Mouse (Mus musculus): Measurements from ENCODE around the gene Depdc5.
A peak's percentile ranks its signal among the peaks of the same experiment; 100 is the strongest.
"Not testable (repeated sequence)": the region's sequence is repeated elsewhere in the genome, so short reads cannot be mapped to it uniquely, and the experiment has no call there.

Gene Depdc5

DNA sequence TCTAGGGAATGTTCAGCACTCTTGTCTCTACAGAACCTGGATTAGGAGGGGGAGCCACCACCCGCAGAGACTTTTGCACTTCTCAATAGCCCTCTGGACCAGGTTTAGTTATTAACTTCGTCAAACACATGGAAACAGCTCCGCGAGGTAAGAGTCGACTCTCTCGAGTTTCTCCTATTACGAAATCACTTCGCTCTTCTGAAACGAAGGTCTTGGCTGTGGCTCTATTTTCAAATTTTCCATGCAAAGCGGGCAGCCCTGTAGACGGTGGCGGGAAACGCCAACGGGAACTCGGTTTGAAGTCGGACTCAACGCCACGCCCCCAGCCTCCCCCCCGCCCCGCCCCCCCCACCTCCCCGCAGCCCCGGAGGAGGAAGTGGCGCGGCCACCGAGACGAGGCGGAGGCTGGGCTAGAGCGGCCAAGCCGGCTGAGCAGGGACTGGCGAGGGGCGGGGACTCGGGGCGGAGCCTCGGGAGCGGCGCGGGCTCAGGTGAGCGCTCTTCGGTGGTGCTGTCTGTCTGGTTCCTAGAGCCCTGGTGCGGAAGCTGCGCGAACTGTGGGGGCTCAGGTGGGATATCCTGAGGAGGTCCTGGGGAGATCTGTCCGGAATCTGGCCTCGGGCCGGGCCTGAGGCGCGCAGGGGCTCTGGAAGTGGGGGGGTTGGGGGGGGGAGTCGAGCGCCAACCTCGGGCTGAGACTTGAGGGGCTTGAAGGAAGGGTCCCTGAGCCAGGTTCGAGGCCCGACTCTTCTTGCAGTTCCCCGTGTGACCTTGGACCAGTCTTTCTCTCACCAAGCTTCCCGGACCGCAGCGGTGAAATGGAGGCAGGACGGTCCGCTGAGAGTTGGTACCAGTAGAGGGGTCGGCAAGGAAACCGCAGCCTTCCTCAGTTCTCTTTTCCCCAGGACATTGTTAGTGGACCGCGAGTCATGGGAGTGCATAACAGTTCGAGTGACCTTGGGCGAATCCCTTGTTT lies at the start of gene Depdc5:
Gene Depdc5, plus strand, starts transcription at position 449 of the 976 bp plus-strand sequence.
- no peaks in the 10 kb centered on the region for H3K27me3 ChIP-seq (ENCODE audit: control insufficient read depth, insufficient read depth, low read length, poor library complexity, severe bottlenecking)
- H3K36me3 ChIP-seq (ENCODE audit: control insufficient read depth, insufficient read depth, low read length, poor library complexity, severe bottlenecking) = peaks cover 3% of the 10 kb centered on the region; the same call in 1 of the 2 replicates
- DNase-seq (ENCODE audit: low read depth, low spot score) = peak; percentile 97

DNA sequence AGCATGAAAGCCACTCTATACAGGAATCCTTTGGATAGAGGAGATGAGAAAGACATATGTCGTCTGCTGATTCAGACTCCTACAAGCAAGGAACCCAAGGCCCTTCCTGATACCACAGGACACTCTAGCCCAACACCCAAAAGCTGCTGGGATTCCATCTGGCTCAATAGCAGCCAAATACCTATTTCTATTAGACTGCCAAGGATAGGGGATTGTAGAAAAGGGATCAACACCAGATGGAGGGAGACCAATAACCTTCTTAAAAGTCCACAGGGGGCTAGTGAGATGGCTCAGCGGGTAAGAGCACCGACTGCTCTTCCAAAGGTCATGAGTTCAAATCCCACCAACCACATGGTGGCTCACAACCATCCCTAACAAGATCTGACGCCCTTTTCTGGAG lies 48.1 kb upstream of the Depdc5 start:
- no peaks in the 10 kb centered on the region for H3K27me3 ChIP-seq (ENCODE audit: control insufficient read depth, insufficient read depth, low read length, poor library complexity, severe bottlenecking)
- no peak for DNase-seq (ENCODE audit: low read depth, low spot score)
- peaks cover 25% of the 10 kb centered on the region for H3K36me3 ChIP-seq (ENCODE audit: control insufficient read depth, insufficient read depth, low read length, poor library complexity, severe bottlenecking)

DNA sequence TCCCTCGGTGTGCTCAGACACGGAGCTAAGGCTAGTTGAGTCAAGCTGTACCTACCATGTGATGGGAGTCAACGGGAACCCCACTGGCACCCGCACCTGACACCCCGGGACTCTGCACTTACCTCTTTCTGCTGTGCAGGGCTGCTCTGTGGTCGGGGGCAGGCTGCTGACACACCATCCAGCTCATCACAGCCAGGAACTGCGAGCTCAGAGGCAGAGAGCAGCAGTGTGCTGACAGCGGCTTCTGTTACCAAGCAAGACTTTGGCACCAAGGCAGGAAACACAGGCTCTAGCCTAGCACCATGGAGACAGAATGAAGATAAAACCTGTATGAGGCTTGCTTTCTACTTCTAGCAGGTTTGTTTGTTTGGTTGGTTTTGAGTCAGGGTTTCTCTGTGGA lies 43.0 kb upstream of the Depdc5 start:
- Histone ChIP-seq H3K27me3 (ENCODE audit: control insufficient read depth, insufficient read depth, low read length, poor library complexity, severe bottlenecking) (no peaks in the 10 kb centered on the region), H3K36me3 (ENCODE audit: control insufficient read depth, insufficient read depth, low read length, poor library complexity, severe bottlenecking) (peaks cover 23% of the 10 kb centered on the region)
- no peak for DNase-seq (ENCODE audit: low read depth, low spot score)

DNA sequence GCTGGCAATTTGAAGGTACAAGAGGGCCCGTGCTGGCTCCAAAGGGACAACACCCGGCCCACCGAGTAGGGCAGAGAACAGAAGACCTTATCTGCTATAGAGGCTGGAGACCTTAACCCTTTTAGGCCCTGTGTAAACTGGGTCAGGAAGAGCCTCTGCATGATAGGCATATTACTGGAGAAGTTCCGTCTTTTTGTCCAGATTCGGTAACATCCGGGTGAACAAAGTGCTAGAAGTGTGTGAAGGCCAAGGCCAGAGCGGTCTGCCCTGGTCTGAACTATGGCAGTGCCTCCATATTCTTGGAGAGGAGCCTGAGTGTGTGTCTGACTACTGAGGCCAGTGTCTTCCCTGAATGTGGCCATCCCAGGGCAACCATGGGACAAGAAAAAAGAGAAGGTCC lies 36.5 kb upstream of the Depdc5 start, which contains the start of gene Gm20671:
Gene Gm20671, minus strand, starts transcription at position 101 of the 400 bp plus-strand sequence.
- Histone ChIP-seq H3K36me3 (ENCODE audit: control insufficient read depth, insufficient read depth, low read length, poor library complexity, severe bottlenecking) (peaks cover 5% of the 10 kb centered on the region), H3K27me3 (ENCODE audit: control insufficient read depth, insufficient read depth, low read length, poor library complexity, severe bottlenecking) (no peaks in the 10 kb centered on the region)
- DNase-seq (ENCODE audit: low read depth, low spot score) = no peak

DNA sequence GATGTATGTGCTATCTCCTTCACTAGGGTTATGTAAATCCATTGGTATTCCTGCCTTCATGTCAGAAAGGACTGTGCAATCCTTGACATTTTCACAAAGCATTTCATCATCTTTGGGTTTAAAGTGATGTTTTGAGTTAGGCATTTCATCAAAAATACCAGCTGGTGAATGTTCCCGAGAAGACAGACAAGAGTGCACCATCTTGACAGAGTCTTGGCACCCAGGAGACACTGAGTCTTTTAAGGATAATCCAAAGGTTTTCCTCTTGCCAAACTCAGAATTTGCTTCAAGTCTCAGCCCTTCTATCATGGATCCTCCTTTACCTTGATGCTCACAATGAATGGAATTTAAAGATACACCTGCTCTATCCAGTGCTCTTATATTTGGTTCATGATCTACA lies 34.7 kb upstream of the Depdc5 start:
- DNase-seq (ENCODE audit: low read depth, low spot score); H3K36me3 ChIP-seq (ENCODE audit: control insufficient read depth, insufficient read depth, low read length, poor library complexity, severe bottlenecking); H3K27me3 ChIP-seq (ENCODE audit: control insufficient read depth, insufficient read depth, low read length, poor library complexity, severe bottlenecking): not testable (repeated sequence)

DNA sequence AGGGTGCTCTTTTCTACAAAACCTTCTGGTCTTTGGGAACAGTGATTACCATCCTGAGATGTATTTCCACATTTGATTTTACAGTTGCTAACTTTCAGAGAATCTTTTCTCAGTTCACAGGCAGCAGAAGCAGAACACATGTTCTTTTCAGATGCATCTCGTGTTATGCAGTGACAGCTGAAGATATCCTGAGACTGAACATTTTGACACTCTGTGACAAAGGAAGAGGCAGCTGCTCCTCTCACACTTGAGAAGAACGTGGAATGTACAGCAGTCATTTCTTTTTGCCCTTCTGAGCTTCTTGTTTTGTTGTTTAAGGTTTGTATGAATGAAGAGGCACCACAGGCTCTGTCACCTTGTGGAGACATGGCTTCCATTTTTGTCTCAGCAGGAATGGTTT lies 33.4 kb upstream of the Depdc5 start:
- DNase-seq (ENCODE audit: low read depth, low spot score) = no peak
- Histone ChIP-seq H3K36me3 (ENCODE audit: control insufficient read depth, insufficient read depth, low read length, poor library complexity, severe bottlenecking) (peaks cover 4% of the 10 kb centered on the region), H3K27me3 (ENCODE audit: control insufficient read depth, insufficient read depth, low read length, poor library complexity, severe bottlenecking) (no peaks in the 10 kb centered on the region)

DNA sequence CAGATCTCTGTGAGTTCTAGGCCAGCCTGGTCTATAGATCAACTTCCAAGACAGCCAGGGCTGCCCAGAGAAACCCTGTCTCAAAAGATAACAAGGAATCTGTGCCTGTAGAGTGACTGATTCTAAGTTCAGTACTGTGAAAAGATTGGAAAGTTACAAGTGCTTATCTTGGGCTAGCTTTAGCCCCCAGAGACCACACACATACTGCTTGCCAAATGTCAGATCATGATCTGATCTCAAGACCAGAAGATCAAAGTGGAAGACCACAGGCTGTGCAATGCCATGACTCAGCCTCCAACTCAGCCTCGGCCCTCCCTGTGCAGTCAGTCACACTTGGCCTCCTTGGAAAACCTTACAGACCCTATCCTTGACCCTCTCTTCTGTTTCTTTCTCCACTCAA lies 29.0 kb upstream of the Depdc5 start:
- Histone ChIP-seq H3K36me3 (ENCODE audit: control insufficient read depth, insufficient read depth, low read length, poor library complexity, severe bottlenecking) (peaks cover 12% of the 10 kb centered on the region), H3K27me3 (ENCODE audit: control insufficient read depth, insufficient read depth, low read length, poor library complexity, severe bottlenecking) (no peaks in the 10 kb centered on the region)
- DNase-seq (ENCODE audit: low read depth, low spot score) = no peak

DNA sequence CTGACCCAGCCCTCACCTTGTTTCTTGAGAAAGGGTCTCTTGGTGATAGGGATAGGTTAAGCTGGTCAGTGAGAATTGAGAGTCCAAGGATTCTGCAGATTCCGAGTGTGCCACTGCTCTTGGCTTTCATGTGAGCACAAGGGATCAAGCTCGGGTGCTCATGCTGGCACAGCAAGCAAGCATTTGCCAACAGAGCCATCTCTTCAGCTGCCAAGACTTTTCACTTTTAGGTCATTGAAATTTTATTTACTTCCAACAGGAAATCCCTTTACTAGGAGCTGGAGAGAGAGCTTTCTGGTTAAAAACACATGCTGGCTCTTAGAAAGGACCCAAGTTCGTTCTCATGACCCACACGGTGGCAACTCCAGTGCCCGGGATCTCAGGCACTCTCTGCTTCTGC lies 26.5 kb upstream of the Depdc5 start:
- Histone ChIP-seq H3K27me3 (ENCODE audit: control insufficient read depth, insufficient read depth, low read length, poor library complexity, severe bottlenecking) (no peaks in the 10 kb centered on the region), H3K36me3 (ENCODE audit: control insufficient read depth, insufficient read depth, low read length, poor library complexity, severe bottlenecking) (peaks cover 14% of the 10 kb centered on the region)
- DNase-seq (ENCODE audit: low read depth, low spot score) = no peak

DNA sequence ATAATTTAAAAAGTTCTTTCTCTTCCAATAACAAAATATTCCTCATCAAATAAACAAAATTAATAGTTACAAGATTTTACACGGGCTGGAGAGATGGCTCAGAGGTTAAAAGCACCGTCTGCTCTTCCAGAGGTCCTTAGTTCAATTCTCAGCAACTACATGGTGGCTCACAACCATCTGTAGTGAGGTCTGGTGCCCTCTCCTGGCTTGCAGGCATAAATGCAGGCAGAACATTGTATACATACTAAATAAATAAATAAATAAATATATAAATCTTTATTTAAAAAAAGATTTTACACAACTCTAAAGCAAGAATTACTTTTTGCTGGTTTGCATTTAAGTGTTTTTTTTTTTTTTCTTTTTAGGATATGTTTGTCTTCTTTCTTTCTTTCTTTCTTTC lies 23.5 kb upstream of the Depdc5 start:
- DNase-seq (ENCODE audit: low read depth, low spot score) = no peak

DNA sequence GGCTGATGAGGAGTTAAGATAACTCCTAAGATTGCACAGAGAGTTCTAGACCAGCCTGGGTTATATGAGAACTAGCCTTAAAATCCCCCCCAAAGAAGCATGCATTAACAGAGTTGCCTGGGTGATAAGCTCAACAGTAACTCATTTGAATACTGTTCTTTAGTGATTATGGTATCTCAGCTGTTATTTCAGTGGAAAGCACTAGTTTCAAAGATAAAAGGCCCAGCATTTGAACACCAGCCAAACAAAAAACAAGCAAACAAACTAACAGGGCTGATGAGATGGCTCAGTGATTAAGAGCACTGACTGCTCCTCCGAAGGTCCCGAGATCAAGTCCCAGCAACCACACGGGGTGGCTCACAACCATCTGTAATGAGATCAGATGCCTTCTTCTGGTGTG lies 14.3 kb upstream of the Depdc5 start:
- Histone ChIP-seq H3K36me3 (ENCODE audit: control insufficient read depth, insufficient read depth, low read length, poor library complexity, severe bottlenecking) (peaks cover 6% of the 10 kb centered on the region), H3K27me3 (ENCODE audit: control insufficient read depth, insufficient read depth, low read length, poor library complexity, severe bottlenecking) (no peaks in the 10 kb centered on the region)
- no peak for DNase-seq (ENCODE audit: low read depth, low spot score)

More for the DNA sequence above, 23.5 kb upstream of the Depdc5 start:
- Histone ChIP-seq H3K36me3 (ENCODE audit: control insufficient read depth, insufficient read depth, low read length, poor library complexity, severe bottlenecking) (peaks cover 28% of the 10 kb centered on the region), H3K27me3 (ENCODE audit: control insufficient read depth, insufficient read depth, low read length, poor library complexity, severe bottlenecking) (no peaks in the 10 kb centered on the region)

DNA sequence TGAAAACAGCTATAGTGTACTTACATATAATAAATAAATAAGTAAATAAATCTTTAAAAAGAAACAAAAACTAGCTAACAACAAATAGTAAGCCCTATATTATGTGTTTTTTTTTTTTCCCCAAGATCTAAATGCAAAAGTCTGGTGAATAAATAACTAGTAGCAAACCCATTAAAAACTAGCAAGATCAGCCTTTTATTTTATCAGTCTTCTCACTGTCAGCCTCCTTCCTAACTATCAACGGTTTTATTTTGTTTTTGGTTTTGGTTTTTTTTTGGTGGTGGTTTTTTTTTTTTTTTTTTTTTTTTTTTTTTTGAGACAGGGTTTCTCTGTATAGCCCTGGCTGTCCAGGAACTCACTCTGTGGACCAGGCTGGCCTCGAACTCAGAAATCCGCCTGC lies 13.9 kb upstream of the Depdc5 start:
- not testable (repeated sequence) for H3K27me3 ChIP-seq (ENCODE audit: control insufficient read depth, insufficient read depth, low read length, poor library complexity, severe bottlenecking); H3K36me3 ChIP-seq (ENCODE audit: control insufficient read depth, insufficient read depth, low read length, poor library complexity, severe bottlenecking); DNase-seq (ENCODE audit: low read depth, low spot score)

DNA sequence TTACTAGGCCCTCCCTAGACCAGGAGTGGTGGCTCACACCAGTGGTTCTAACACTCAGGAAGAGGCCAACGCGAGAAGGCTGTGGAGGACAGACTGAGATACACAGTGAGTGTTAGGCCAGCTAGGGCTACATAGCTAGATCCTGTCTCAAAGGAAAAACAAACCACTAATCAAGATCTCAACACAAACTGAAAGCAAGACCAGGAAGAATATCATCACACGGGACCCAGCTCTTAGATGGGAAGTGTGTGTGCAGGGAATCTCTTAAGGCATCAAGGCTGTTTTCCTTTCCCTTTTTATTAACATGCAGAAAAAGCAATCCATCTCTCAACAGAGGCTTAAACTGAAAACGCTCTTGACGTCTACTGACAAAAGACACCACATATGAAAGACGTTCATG lies 11.5 kb upstream of the Depdc5 start:
- DNase-seq (ENCODE audit: low read depth, low spot score) = no peak
- Histone ChIP-seq H3K36me3 (ENCODE audit: control insufficient read depth, insufficient read depth, low read length, poor library complexity, severe bottlenecking) (no peaks in the 10 kb centered on the region), H3K27me3 (ENCODE audit: control insufficient read depth, insufficient read depth, low read length, poor library complexity, severe bottlenecking) (no peaks in the 10 kb centered on the region)

DNA sequence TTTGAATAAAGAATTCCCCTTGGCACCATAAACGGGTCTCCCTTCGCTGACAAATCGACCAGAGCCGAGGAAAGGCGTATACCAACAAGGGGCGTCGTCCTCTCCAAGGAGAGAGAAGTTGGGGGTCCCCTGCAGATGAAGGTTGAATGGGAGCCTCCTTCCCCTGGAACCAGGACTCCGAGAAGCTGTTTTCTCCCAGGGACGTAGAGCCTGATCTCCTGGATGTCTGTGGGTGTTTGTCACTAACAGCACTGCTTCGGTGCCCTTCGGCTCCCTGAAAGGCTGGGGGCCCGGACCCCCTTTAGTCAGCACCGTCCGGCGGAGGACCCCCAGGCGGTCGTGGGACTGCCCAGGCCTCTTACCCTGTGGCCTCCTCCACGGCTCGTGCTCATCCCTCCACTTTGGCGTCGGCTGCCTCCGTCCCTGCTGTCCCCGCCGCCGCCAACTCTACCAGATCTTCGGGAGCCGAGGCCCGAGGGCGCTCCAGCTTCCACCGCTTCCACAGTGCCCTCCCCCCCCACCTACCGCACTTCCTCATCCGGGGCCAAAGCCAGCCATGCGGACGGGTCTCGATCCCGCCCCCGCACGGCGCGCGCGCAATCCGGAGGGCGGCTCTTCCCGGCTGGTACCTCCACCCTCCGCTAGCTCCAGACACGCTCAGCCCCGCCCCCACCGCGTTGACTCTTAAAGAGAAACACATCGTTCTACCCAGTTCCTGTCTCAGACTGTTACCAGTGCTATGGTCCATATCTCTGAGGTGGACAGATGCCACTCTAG lies 9.6 kb upstream of the Depdc5 start, which contains the start of gene Prr14l:
Gene Prr14l, minus strand, starts transcription at position 526 of the 777 bp plus-strand sequence.
- peak; percentile 98 for DNase-seq (ENCODE audit: low read depth, low spot score)
- H3K36me3 ChIP-seq (ENCODE audit: control insufficient read depth, insufficient read depth, low read length, poor library complexity, severe bottlenecking) = no peaks in the 10 kb centered on the region
- H3K27me3 ChIP-seq (ENCODE audit: control insufficient read depth, insufficient read depth, low read length, poor library complexity, severe bottlenecking) = no peaks in the 10 kb centered on the region

DNA sequence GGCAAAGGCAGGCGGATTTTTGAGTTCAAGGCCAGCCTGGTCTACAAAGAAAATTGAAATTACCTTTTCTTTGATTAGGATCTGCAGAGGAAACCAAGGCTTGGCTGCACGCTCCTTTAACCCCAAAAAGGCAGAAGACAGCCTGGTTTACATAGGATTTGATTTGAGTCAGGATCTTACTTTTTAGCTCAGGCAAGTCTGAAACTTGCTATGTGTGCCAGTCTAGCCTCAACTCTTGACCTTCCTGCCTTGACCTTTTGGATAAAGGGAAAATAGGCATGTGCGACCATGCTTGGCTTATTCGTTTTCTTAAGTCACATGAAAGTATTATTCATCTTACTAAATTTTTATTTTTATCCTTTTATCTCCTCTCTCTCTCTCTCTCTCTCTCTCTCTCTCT lies 8.7 kb upstream of the Depdc5 start:
- DNase-seq (ENCODE audit: low read depth, low spot score) = no peak
- Histone ChIP-seq H3K36me3 (ENCODE audit: control insufficient read depth, insufficient read depth, low read length, poor library complexity, severe bottlenecking) (no peaks in the 10 kb centered on the region), H3K27me3 (ENCODE audit: control insufficient read depth, insufficient read depth, low read length, poor library complexity, severe bottlenecking) (no peaks in the 10 kb centered on the region)

DNA sequence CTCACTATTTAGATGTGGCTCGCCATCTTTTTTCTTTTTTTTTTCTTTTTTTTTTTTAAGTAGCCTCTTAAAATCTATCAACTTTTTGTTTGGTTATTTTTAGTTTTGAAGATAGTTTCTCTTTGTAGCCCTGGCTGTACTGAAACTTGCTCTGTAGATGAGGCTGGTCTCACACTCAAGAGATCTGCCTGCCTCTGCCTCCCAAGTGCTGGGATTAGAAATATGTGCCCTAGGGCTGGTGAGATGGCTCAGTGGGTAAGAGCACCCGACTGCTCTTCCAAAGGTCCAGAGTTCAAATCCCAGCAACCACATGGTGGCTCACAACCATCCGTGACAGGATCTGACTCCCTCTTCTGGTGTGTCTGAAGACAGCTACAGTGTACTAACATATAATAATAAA lies 8.2 kb upstream of the Depdc5 start:
- DNase-seq (ENCODE audit: low read depth, low spot score); H3K27me3 ChIP-seq (ENCODE audit: control insufficient read depth, insufficient read depth, low read length, poor library complexity, severe bottlenecking): not testable (repeated sequence)

More for the DNA sequence above, 8.2 kb upstream of the Depdc5 start:
- H3K36me3 ChIP-seq (ENCODE audit: control insufficient read depth, insufficient read depth, low read length, poor library complexity, severe bottlenecking) = not testable (repeated sequence)
